Mouse (Mus musculus): ENCODE measurements around the gene Cacna1g. TPM values are rescaled to one million over a fixed set of nuclear protein-coding genes. Genes with fewer than 3 reads are reported as not detected.

The Cacna1g gene
- polyA plus RNA-seq, 1 experiment from 2014 or later, result 7.6 TPM

DNA sequence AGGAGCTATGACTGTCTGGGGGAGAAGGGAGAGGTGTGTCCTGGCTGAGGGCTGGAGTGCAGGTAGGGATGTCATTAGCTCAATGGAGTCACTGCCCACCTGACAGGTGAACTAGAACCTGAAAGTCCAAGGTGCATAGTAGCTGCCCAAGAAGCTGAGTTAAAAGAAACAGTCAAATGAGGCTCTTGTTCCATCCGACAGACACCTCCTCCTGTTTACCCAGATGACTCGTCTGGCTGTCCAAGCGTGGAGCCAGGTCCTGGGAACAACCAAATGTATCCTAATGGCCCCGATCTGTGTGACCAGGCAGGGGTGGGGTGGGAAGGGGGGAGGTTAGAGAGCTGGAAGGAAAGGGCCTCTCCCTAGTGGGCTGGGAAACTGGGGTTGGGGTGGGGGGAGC is 28.7 kb downstream of the Cacna1g start:
- no peak overlapping the region for H3K9ac ChIP-seq (ENCODE audit: low read length)
- no peaks in the 10 kb centered on the region for H3K27me3 ChIP-seq (ENCODE audit: control insufficient read depth, insufficient read depth, low read length)
- DNase-seq (ENCODE audit: low spot score, missing footprints) (no peak), ATAC-seq (ENCODE audit: low FRiP score) (no peak)
- no peak overlapping the region for H3K4me3 ChIP-seq (ENCODE audit: low read depth, low read length)
- no peaks in the 10 kb centered on the region for H3K36me3 ChIP-seq (ENCODE audit: control insufficient read depth, insufficient read depth, low read length)
- H3K9me3 ChIP-seq (ENCODE audit: control insufficient read depth, low read length), result no peaks in the 10 kb centered on the region
- WGBS, result 38% methylated on average over 4 of the region's 4 CpGs
- H3K27ac ChIP-seq (ENCODE audit: low read depth, low read length), result no peak overlapping the region
- no peak overlapping the region for H3K4me2 ChIP-seq
- peaks cover 53% of the 10 kb centered on the region for H3K4me1 ChIP-seq (ENCODE audit: control insufficient read depth, insufficient read depth, low read length)

DNA sequence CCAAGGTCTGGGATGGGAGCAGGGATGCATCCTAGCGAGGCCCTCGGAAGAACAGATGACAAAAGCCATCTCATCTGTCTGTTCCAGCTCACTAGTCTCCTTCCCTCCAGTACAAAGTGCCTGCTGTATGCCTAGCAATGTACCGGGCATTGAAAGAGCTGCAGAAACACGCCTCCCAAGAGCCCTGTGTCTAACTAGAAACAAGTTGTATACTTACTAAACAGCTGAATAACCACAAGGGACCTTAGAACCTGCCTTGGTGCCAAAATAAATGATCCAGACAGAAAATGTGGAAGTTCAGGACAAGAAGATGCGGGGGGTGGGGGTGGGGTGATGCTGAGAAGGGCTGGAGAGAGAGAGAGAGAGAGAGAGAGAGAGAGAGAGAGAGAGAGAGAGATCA is 29.2 kb downstream of the Cacna1g start:
- ATAC-seq (ENCODE audit: low FRiP score) (no peak), DNase-seq (ENCODE audit: low spot score, missing footprints) (no peak)
- Histone ChIP-seq H3K9ac (ENCODE audit: low read length) (no peak overlapping the region), H3K4me2 (no peak overlapping the region), H3K36me3 (ENCODE audit: control insufficient read depth, insufficient read depth, low read length) (no peaks in the 10 kb centered on the region), H3K4me3 (ENCODE audit: low read depth, low read length) (no peak overlapping the region), H3K9me3 (ENCODE audit: control insufficient read depth, low read length) (no peaks in the 10 kb centered on the region), H3K4me1 (ENCODE audit: control insufficient read depth, insufficient read depth, low read length) (peaks cover 57% of the 10 kb centered on the region), H3K27ac (ENCODE audit: low read depth, low read length) (no peak overlapping the region), H3K27me3 (ENCODE audit: control insufficient read depth, insufficient read depth, low read length) (no peaks in the 10 kb centered on the region)
- 60% methylated on average over 5 of the region's 5 CpGs for WGBS

DNA sequence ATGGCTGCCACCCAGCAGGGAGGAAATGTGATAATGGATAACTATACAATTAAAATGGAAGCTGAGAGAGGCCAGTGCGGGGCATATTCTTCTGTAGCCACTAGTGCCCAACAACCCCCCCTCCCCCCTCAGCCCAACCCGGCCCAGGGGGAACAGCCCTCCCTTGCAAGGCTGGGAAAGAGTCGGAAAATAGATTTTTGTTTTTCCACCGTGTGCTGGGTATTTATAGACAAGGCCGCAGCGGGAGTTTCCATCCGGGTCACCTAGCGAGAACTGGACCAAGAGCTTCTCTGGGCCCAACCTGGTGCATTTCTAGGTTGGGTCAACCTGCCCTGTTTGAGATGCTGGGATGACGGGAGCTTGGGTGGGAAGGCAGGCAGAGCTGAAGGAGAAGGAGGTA is 32.2 kb downstream of the Cacna1g start:
- ATAC-seq (ENCODE audit: low FRiP score) (peak; percentile 18; the same call in 1 of the 2 replicates), DNase-seq (ENCODE audit: low spot score, missing footprints) (no peak)
- Histone ChIP-seq H3K9ac (ENCODE audit: low read length) (no peak overlapping the region), H3K4me3 (ENCODE audit: low read depth, low read length) (no peak overlapping the region), H3K36me3 (ENCODE audit: control insufficient read depth, insufficient read depth, low read length) (peaks cover 5% of the 10 kb centered on the region; the same call in 1 of the 2 replicates), H3K4me1 (ENCODE audit: control insufficient read depth, insufficient read depth, low read length) (peaks cover 48% of the 10 kb centered on the region), H3K4me2 (no peak overlapping the region), H3K27me3 (ENCODE audit: control insufficient read depth, insufficient read depth, low read length) (no peaks in the 10 kb centered on the region), H3K27ac (ENCODE audit: low read depth, low read length) (no peak overlapping the region; the same call in 1 of the 2 replicates), H3K9me3 (ENCODE audit: control insufficient read depth, low read length) (no peaks in the 10 kb centered on the region)
- WGBS, result 67% methylated on average over 9 of the region's 9 CpGs

DNA sequence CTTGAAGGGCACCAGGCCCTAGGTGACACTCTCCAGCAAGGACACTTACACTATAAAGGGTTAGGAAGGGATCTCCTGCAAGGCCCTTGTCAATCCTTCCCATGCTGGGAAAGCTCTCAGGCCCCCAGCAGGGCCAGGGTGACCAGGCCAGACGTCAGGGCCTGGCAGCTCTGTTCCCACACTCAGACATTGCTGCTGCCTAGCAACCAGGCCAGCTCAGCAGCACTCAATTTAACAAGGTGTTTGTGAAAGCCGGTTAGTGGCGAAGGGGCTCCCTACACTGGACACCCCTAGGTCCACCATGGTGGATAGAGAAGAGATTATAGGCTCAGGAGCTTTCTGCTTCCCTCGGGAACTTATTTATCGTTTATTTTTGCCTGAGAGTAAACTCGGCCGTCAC is 32.9 kb downstream of the Cacna1g start:
- WGBS, result 23% methylated on average over 7 of the region's 7 CpGs
- Histone ChIP-seq H3K4me3 (ENCODE audit: low read depth, low read length) (no peak overlapping the region), H3K27ac (ENCODE audit: low read depth, low read length) (no peak overlapping the region), H3K4me2 (no peak overlapping the region), H3K4me1 (ENCODE audit: control insufficient read depth, insufficient read depth, low read length) (peaks cover 46% of the 10 kb centered on the region), H3K9ac (ENCODE audit: low read length) (peak overlapping the region; percentile 17; the same call in 1 of the 2 replicates), H3K27me3 (ENCODE audit: control insufficient read depth, insufficient read depth, low read length) (no peaks in the 10 kb centered on the region), H3K9me3 (ENCODE audit: control insufficient read depth, low read length) (no peaks in the 10 kb centered on the region), H3K36me3 (ENCODE audit: control insufficient read depth, insufficient read depth, low read length) (peaks cover 5% of the 10 kb centered on the region; the same call in 1 of the 2 replicates)
- DNase-seq (ENCODE audit: low spot score, missing footprints) (no peak), ATAC-seq (ENCODE audit: low FRiP score) (peak; percentile 56; the same call in 1 of the 2 replicates)

DNA sequence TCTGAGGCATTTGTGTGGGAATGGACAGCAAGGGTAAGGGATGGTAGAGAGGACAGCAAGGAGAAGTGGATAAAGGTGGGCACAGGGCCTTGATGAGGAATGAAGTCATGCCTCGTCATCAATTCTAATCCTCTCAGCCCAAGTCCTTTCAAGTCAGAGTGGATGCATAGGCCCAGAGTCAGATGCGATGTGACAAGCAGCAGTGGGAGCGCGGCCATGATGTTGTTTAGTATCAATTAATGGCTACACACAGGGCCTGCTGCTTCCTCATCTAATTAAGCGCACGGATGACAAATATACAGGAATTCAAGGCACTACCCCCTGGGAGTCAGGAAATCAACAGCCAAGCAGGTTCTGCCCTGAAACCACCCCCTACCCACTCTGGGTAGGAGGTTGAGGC is 33.6 kb downstream of the Cacna1g start:
- Histone ChIP-seq H3K4me2 (no peak overlapping the region), H3K27ac (ENCODE audit: low read depth, low read length) (no peak overlapping the region), H3K9ac (ENCODE audit: low read length) (no peak overlapping the region), H3K27me3 (ENCODE audit: control insufficient read depth, insufficient read depth, low read length) (no peaks in the 10 kb centered on the region), H3K4me3 (ENCODE audit: low read depth, low read length) (no peak overlapping the region), H3K9me3 (ENCODE audit: control insufficient read depth, low read length) (no peaks in the 10 kb centered on the region), H3K36me3 (ENCODE audit: control insufficient read depth, insufficient read depth, low read length) (peaks cover 5% of the 10 kb centered on the region; the same call in 1 of the 2 replicates), H3K4me1 (ENCODE audit: control insufficient read depth, insufficient read depth, low read length) (peaks cover 39% of the 10 kb centered on the region)
- DNase-seq (ENCODE audit: low spot score, missing footprints) (no peak), ATAC-seq (ENCODE audit: low FRiP score) (no peak)
- WGBS, result 73% methylated on average over 6 of the region's 6 CpGs

DNA sequence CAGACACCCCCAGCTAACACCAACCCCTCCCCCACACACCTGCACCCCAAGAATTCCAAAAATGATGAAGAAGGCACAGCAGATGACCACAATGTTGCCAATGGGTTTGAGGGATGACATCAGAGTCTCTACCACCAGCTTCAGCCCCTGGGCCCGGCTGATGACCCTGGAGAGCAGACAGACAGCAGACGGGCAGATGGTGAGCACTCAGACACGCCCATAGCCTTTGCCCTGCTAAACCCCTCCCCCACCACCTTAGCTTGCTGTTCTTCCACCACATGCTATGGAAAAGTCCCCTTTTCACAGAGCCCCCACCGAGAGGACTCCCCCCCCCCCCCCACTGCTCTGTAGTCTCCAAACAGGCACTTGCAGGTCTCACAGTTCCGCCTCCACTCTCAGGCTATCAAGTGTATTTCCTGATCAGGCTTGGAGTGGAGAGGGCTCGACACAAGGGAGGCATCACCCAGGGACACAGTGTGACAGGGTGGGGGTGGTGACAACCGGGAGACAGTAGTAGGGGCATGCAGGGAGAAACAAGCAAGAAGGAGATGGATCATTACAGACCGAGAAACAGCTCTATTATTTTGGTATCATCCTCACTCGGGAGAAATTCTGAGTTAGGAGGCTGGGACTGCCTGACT is 44.9 kb downstream of the Cacna1g start:
- 32% methylated on average over 9 of the region's 9 CpGs for WGBS
- H3K27ac ChIP-seq (ENCODE audit: low read depth, low read length), result peak overlapping the region; percentile 61; the same call in 1 of the 2 replicates
- H3K4me1 ChIP-seq (ENCODE audit: control insufficient read depth, insufficient read depth, low read length), result peaks cover 25% of the 10 kb centered on the region
- peaks cover 3% of the 10 kb centered on the region for H3K36me3 ChIP-seq (ENCODE audit: control insufficient read depth, insufficient read depth, low read length)
- no peaks in the 10 kb centered on the region for H3K9me3 ChIP-seq (ENCODE audit: control insufficient read depth, low read length)
- no peaks in the 10 kb centered on the region; the same call in 1 of the 2 replicates for H3K27me3 ChIP-seq (ENCODE audit: control insufficient read depth, insufficient read depth, low read length)
- peak; percentile 67 for ATAC-seq (ENCODE audit: low FRiP score)
- no peak for DNase-seq (ENCODE audit: low spot score, missing footprints)
- no peak overlapping the region for H3K4me3 ChIP-seq (ENCODE audit: low read depth, low read length)
- no peak overlapping the region for H3K4me2 ChIP-seq
- H3K9ac ChIP-seq (ENCODE audit: low read length), result no peak overlapping the region

DNA sequence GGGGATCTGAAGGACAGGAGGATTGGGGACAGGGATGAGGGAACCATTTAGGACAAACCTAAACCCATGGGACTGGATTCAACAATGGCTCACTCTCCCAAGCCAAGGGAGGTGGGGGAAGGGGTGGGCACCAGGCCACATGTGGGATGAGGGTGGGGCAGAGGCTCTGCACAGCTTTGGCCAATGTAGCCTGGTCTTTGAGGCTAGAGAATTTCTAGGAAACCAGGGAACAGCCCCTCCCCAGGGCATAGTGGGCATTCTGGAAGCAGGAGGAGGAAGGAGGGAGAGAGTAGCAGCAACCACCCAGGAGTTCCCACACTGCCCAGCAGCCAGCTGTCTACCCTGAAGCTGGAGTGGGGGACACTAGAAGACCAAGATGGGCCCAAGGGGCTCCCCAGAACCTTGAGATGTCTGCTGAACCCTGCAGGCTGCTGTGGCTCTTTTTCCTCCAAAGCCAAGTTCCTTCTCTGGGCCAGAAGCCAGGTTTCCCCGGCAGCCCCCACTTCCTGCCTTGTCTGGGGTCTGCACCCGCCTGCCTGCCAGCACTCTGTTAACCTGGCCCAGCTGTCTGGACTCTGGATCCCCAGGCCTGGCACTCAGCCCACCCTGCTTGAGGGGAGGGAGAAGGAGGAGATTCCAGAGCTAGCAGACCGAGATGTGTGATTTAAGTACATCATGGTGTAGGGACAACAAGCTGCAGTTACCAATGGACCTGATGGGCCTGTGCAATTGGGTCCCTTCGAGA is 45.7 kb downstream of the Cacna1g start:
- ATAC-seq (ENCODE audit: low FRiP score), result peak; percentile 41
- Histone ChIP-seq H3K9me3 (ENCODE audit: control insufficient read depth, low read length) (no peaks in the 10 kb centered on the region), H3K4me3 (ENCODE audit: low read depth, low read length) (no peak overlapping the region), H3K27ac (ENCODE audit: low read depth, low read length) (peak overlapping the region; percentile 61; the same call in 1 of the 2 replicates), H3K36me3 (ENCODE audit: control insufficient read depth, insufficient read depth, low read length) (peaks cover 3% of the 10 kb centered on the region), H3K4me2 (no peak overlapping the region), H3K4me1 (ENCODE audit: control insufficient read depth, insufficient read depth, low read length) (peaks cover 20% of the 10 kb centered on the region), H3K27me3 (ENCODE audit: control insufficient read depth, insufficient read depth, low read length) (no peaks in the 10 kb centered on the region), H3K9ac (ENCODE audit: low read length) (no peak overlapping the region)
- no peak for DNase-seq (ENCODE audit: low spot score, missing footprints)
- WGBS, result 66% methylated on average over 4 of the region's 4 CpGs

DNA sequence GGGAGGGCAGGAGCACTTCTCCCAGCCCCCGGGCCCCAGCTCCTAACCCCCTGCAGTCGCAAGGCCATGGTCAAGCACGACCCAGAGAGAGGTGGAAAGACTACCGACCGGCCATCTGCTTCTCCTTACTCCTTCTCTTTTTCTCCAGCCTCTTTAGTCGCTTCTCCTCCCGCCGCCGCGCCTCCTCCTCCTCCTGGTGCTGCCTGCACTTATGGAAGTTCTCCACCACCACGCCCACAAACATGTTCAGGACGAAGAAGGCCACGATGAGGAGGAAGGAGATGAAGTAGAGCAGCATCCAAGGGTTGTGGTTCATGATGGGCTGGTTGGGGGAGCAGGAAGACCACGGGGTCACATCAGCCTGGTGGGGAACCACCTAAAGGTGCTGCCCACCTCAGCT is 48.3 kb downstream of the Cacna1g start:
- H3K36me3 ChIP-seq (ENCODE audit: control insufficient read depth, insufficient read depth, low read length), result peaks cover 3% of the 10 kb centered on the region

DNA sequence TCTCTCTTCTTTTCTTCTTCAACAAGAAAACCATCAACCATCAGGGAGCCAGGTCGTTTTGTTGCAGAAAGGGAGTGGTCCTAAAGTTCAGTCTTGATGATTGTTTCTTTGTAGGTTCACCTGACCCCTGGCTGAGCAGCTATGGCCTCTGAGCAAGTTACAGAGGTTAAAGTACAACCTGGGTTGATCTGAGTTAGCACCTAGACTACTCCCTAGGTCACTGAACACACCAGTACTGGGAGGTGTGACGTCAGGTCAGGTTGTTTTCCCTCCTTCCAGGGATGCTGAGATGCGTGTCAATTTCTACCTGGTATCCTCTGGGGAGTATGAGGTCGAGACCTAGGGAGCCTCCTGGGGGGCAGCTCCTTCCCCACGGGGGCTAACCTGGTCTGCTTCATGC is 48.8 kb downstream of the Cacna1g start:
- WGBS, result 63% methylated on average over 5 of the region's 5 CpGs
- peaks cover 23% of the 10 kb centered on the region for H3K4me1 ChIP-seq (ENCODE audit: control insufficient read depth, insufficient read depth, low read length)

More for the DNA sequence above, 48.3 kb downstream of the Cacna1g start:
- no peak overlapping the region for H3K4me3 ChIP-seq (ENCODE audit: low read depth, low read length)
- peaks cover 23% of the 10 kb centered on the region for H3K4me1 ChIP-seq (ENCODE audit: control insufficient read depth, insufficient read depth, low read length)
- no peaks in the 10 kb centered on the region for H3K27me3 ChIP-seq (ENCODE audit: control insufficient read depth, insufficient read depth, low read length)
- DNase-seq (ENCODE audit: low spot score, missing footprints) (no peak), ATAC-seq (ENCODE audit: low FRiP score) (no peak)
- WGBS, result 75% methylated on average over 14 of the region's 14 CpGs
- no peak overlapping the region for H3K4me2 ChIP-seq
- no peak overlapping the region for H3K27ac ChIP-seq (ENCODE audit: low read depth, low read length)
- no peaks in the 10 kb centered on the region for H3K9me3 ChIP-seq (ENCODE audit: control insufficient read depth, low read length)
- H3K9ac ChIP-seq (ENCODE audit: low read length), result no peak overlapping the region

More for the DNA sequence above, 48.8 kb downstream of the Cacna1g start:
- Histone ChIP-seq H3K27ac (ENCODE audit: low read depth, low read length) (no peak overlapping the region), H3K36me3 (ENCODE audit: control insufficient read depth, insufficient read depth, low read length) (peaks cover 3% of the 10 kb centered on the region), H3K9ac (ENCODE audit: low read length) (no peak overlapping the region), H3K9me3 (ENCODE audit: control insufficient read depth, low read length) (no peaks in the 10 kb centered on the region), H3K4me3 (ENCODE audit: low read depth, low read length) (no peak overlapping the region), H3K27me3 (ENCODE audit: control insufficient read depth, insufficient read depth, low read length) (no peaks in the 10 kb centered on the region), H3K4me2 (no peak overlapping the region)
- no peak for ATAC-seq (ENCODE audit: low FRiP score)
- no peak for DNase-seq (ENCODE audit: low spot score, missing footprints)

Data from midbrain, embryonic 11.5 days (tissue).